Mouse (Mus musculus) kidney, embryonic 16.5 days (tissue): ENCODE data around the gene Adk. TPM values are rescaled to one million over a fixed set of nuclear protein-coding genes. Genes with fewer than 3 reads are reported as not detected.
"Not testable (repeated sequence)": the region's sequence is repeated elsewhere in the genome, so short reads cannot be mapped to it uniquely, and the experiment has no call there.

Experiments
- ATAC-seq: fragments of 200-750 bp; cut with Nextera tagmentation; 2 replicates; pipeline ENCODE4 v1.8.0; 2017; ENCODE audit warnings: moderate TSS enrichment; ENCODE audit not compliant: low FRiP score, low TSS enrichment
- H3K27ac ChIP-seq: fragments of 300-500 bp; sonication (generic); 2 replicates; pipeline ENCODE4 v1.5.1; 2014; ENCODE audit warnings: low read length
- H3K27me3 ChIP-seq: fragments of 300-500 bp; sonication (generic); 2 replicates; pipeline ENCODE4 v1.6.1; 2014; ENCODE audit warnings: low read length, control low read depth, mixed read lengths; ENCODE audit not compliant: insufficient read depth
- H3K36me3 ChIP-seq: fragments of 300-500 bp; sonication (generic); 2 replicates; pipeline ENCODE4 v1.6.1; 2014; ENCODE audit warnings: low read length, control low read depth, mixed read lengths; ENCODE audit not compliant: insufficient read depth
- H3K4me1 ChIP-seq: fragments of 300-500 bp; sonication (generic); 2 replicates; pipeline ENCODE4 v1.6.1; 2014; ENCODE audit warnings: low read length, control low read depth, mixed read lengths; ENCODE audit not compliant: insufficient read depth
- H3K4me2 ChIP-seq: fragments of 300-500 bp; sonication (generic); replicated peaks from 2 replicates; pipeline ENCODE4 v1.6.1; 2014; ENCODE audit warnings: low read depth, low read length
- H3K4me3 ChIP-seq: fragments of 300-500 bp; sonication (generic); 2 replicates; pipeline ENCODE4 v1.5.1; 2014; ENCODE audit warnings: mild to moderate bottlenecking, low read length
- H3K9ac ChIP-seq: fragments of 300-500 bp; sonication (generic); replicated peaks from 2 replicates; pipeline ENCODE4 v1.6.1; 2014; ENCODE audit warnings: low read length
- H3K9me3 ChIP-seq: fragments of 300-500 bp; sonication (generic); 2 replicates; pipeline ENCODE4 v1.6.1; 2016; ENCODE audit warnings: low read length, control low read depth
- WGBS: fragments of 180-500 bp; shearing (Covaris S2); extraction: QIAGEN DNeasy Blood & Tissue Kit; methylation state at CpG from one replicate; pipeline ENCODE4 v1.1.7; 2014; 5-methylcytosine and 5-hydroxymethylcytosine counted together
- polyA plus RNA-seq: library from polyadenylated mRNA; unstranded; fragments of >200 nt; fragmentation: Nextera tagmentation; extraction: Ambion mirVana; gene quantifications from 2 replicates; pipeline ENCODE4 v1.2.1, GENCODE M21; 2015

Gene Adk
- polyA plus RNA-seq, 1 experiment from 2014 or later = 167 TPM

GRCm38 (mm10) chr14:21471975-21472374, 419.6 kb downstream of the Adk start:
- Histone ChIP-seq H3K9me3 (no peaks in the 10 kb centered on the region), H3K27ac (no peak overlapping the region), H3K4me2 (no peak overlapping the region), H3K27me3 (no peaks in the 10 kb centered on the region), H3K4me3 (no peak overlapping the region), H3K9ac (no peak overlapping the region), H3K4me1 (no peaks in the 10 kb centered on the region), H3K36me3 (no peaks in the 10 kb centered on the region)
- ATAC-seq = no peak
- WGBS = 91% methylated on average over 2 of the region's 2 CpGs

- H3K9me3 ChIP-seq, H3K36me3 ChIP-seq, H3K27me3 ChIP-seq, H3K4me1 ChIP-seq, ATAC-seq, H3K9ac ChIP-seq, H3K4me2 ChIP-seq, H3K27ac ChIP-seq, H3K4me3 ChIP-seq: not testable (repeated sequence)
- WGBS = 88% methylated on average over 4 of the region's 4 CpGs
Observed at GRCm38 (mm10) chr14:21474593-21475132, 422.3 kb downstream of the Adk start.

GRCm38 (mm10) chr14:21477181-21477580, 424.8 kb downstream of the Adk start:
- no peak overlapping the region for H3K9ac ChIP-seq
- H3K4me1 ChIP-seq = no peaks in the 10 kb centered on the region
- no peak overlapping the region for H3K4me2 ChIP-seq
- no peak overlapping the region for H3K27ac ChIP-seq
- 87% methylated on average over 2 of the region's 2 CpGs for WGBS
- no peak overlapping the region for H3K4me3 ChIP-seq
- no peaks in the 10 kb centered on the region for H3K9me3 ChIP-seq
- no peaks in the 10 kb centered on the region for H3K27me3 ChIP-seq
- H3K36me3 ChIP-seq = no peaks in the 10 kb centered on the region
- no peak for ATAC-seq

GRCm38 (mm10) chr14:21479566-21479965, 427.2 kb downstream of the Adk start:
- WGBS = 94% methylated on average over 8 of the region's 8 CpGs
- Histone ChIP-seq H3K4me2 (no peak overlapping the region), H3K36me3 (no peaks in the 10 kb centered on the region), H3K4me3 (no peak overlapping the region), H3K27ac (no peak overlapping the region), H3K4me1 (no peaks in the 10 kb centered on the region), H3K9me3 (no peaks in the 10 kb centered on the region), H3K27me3 (no peaks in the 10 kb centered on the region), H3K9ac (no peak overlapping the region)
- no peak for ATAC-seq

GRCm38 (mm10) chr14:21480191-21480590, 427.8 kb downstream of the Adk start:
- H3K27ac ChIP-seq = no peak overlapping the region
- no peak overlapping the region for H3K4me3 ChIP-seq
- H3K4me2 ChIP-seq = no peak overlapping the region
- H3K4me1 ChIP-seq = no peaks in the 10 kb centered on the region
- no peaks in the 10 kb centered on the region for H3K36me3 ChIP-seq
- H3K9ac ChIP-seq = no peak overlapping the region
- WGBS = 92% methylated on average over 5 of the region's 5 CpGs
- no peaks in the 10 kb centered on the region for H3K27me3 ChIP-seq
- H3K9me3 ChIP-seq = no peaks in the 10 kb centered on the region
- ATAC-seq = no peak

- ATAC-seq = no peak
- no peak within 1 kb of the TSS for H3K27ac ChIP-seq
- no peak within 1 kb of the TSS for H3K9ac ChIP-seq
- H3K27me3 ChIP-seq = no peaks in the 10 kb centered on the region
- H3K36me3 ChIP-seq = no peaks in the 10 kb centered on the region
- 90% methylated on average over 7 of the region's 7 CpGs for WGBS
- no peak within 1 kb of the TSS for H3K4me2 ChIP-seq
- no peak within 1 kb of the TSS for H3K4me3 ChIP-seq
- no peaks in the 10 kb centered on the region for H3K4me1 ChIP-seq
- H3K9me3 ChIP-seq = no peaks in the 10 kb centered on the region
Observed at GRCm38 (mm10) chr14:21481231-21481630, 428.9 kb downstream of the Adk start, which contains the start of gene Kat6b. Gene Kat6b, plus strand, starts transcription at chr14:21481434.

GRCm38 (mm10) chr14:21484199-21484598, 431.8 kb downstream of the Adk start:
- no peak overlapping the region for H3K27ac ChIP-seq
- no peak overlapping the region for H3K4me2 ChIP-seq
- H3K27me3 ChIP-seq = no peaks in the 10 kb centered on the region
- 88% methylated on average over 2 of the region's 2 CpGs for WGBS
- H3K4me1 ChIP-seq = no peaks in the 10 kb centered on the region
- no peak overlapping the region for H3K9ac ChIP-seq
- H3K4me3 ChIP-seq = no peak overlapping the region
- H3K36me3 ChIP-seq = no peaks in the 10 kb centered on the region
- H3K9me3 ChIP-seq = no peaks in the 10 kb centered on the region
- ATAC-seq = no peak

- no peak for ATAC-seq
- Histone ChIP-seq H3K9me3 (no peaks in the 10 kb centered on the region), H3K27ac (no peak overlapping the region), H3K4me2 (no peak overlapping the region), H3K4me1 (no peaks in the 10 kb centered on the region), H3K4me3 (no peak overlapping the region), H3K27me3 (no peaks in the 10 kb centered on the region), H3K9ac (no peak overlapping the region), H3K36me3 (no peaks in the 10 kb centered on the region)
- WGBS = 94% methylated on average over 10 of the region's 10 CpGs
Observed at GRCm38 (mm10) chr14:21484693-21485092, 432.3 kb downstream of the Adk start.

- Histone ChIP-seq H3K4me2 (no peak overlapping the region), H3K9ac (no peak overlapping the region), H3K36me3 (no peaks in the 10 kb centered on the region), H3K27ac (no peak overlapping the region), H3K4me1 (no peaks in the 10 kb centered on the region), H3K27me3 (no peaks in the 10 kb centered on the region), H3K4me3 (no peak overlapping the region), H3K9me3 (no peaks in the 10 kb centered on the region)
- ATAC-seq = no peak
- 90% methylated on average over 3 of the region's 3 CpGs for WGBS
Observed at GRCm38 (mm10) chr14:21485961-21486520, 433.7 kb downstream of the Adk start.

- not testable (repeated sequence) for H3K36me3 ChIP-seq, ATAC-seq, H3K9me3 ChIP-seq, H3K27me3 ChIP-seq, H3K27ac ChIP-seq, H3K9ac ChIP-seq, H3K4me1 ChIP-seq, H3K4me3 ChIP-seq, H3K4me2 ChIP-seq
- WGBS = 97% methylated on average over 2 of the region's 2 CpGs
Observed at GRCm38 (mm10) chr14:21487135-21487534, 434.8 kb downstream of the Adk start.
